Comparison of ENCODE assay signal across 10 mouse cellular contexts in genomic region chr7:25753076-25753475, GRCm38 (mm10). TPM values are rescaled to one million over a fixed set of nuclear protein-coding genes. Genes with fewer than 3 reads are reported as not detected.
DNase-seq lines count a peak whose midpoint lies in the region; ATAC-seq and TF ChIP-seq lines count a peak whose summit lies in the region.
"Had no signal": no experiment of that assay in that cellular context is flagged by ENCODE, and none has a peak within 500 bp of the region (broad histone marks: within the 10 kb centered on the region; RNA-seq: fewer than 3 reads in every experiment).

No protein-coding gene starts in this region.

- H3ac ChIP-seq in C2C12 (ENCODE audit: control insufficient read depth, insufficient read length, low read depth) = peak overlapping the region; percentile 18

- peak overlapping the region; percentile 98 for H3K9ac ChIP-seq in forebrain, embryonic 12.5 days
- peak overlapping the region; percentile 88 for H3K9ac ChIP-seq in liver, embryonic 15.5 days

- H3K79me3 ChIP-seq in C2C12 (ENCODE audit: low read depth) = peaks cover 40% of the 10 kb centered on the region

- no peaks in the 10 kb centered on the region for H3K27me3 ChIP-seq in heart, embryonic 10.5 days (ENCODE audit: insufficient read depth, poor library complexity, severe bottlenecking)
- no peaks in the 10 kb centered on the region for H3K27me3 ChIP-seq in C2C12 (ENCODE audit: control insufficient read depth, insufficient read depth, insufficient read length)
- no peaks in the 10 kb centered on the region for H3K27me3 ChIP-seq in forebrain, embryonic 12.5 days
- 0 out of 2 replicates have a peak, but pooled peaks cover 3% of the 10 kb centered on the region for H3K27me3 ChIP-seq in liver, embryonic 15.5 days
- H3K27me3 ChIP-seq: Patski had no signal

- H3K27ac ChIP-seq in heart, embryonic 10.5 days = peak overlapping the region; percentile 100
- H3K27ac ChIP-seq in forebrain, embryonic 12.5 days = no peak overlapping the region
- H3K27ac ChIP-seq in liver, embryonic 15.5 days (replicated peaks) = peak overlapping the region; percentile 97; the same call in 1 of the 2 replicates

- no peaks in the 10 kb centered on the region for H3K9me3 ChIP-seq in heart, embryonic 10.5 days
- H3K9me3 ChIP-seq in forebrain, embryonic 12.5 days = no peaks in the 10 kb centered on the region
- no peaks in the 10 kb centered on the region for H3K9me3 ChIP-seq in liver, embryonic 15.5 days (replicated peaks)

- peak overlapping the region; percentile 95 for H3K4me2 ChIP-seq in forebrain, embryonic 12.5 days
- peak overlapping the region; percentile 96 for H3K4me2 ChIP-seq in liver, embryonic 15.5 days

- H3K4me1 ChIP-seq in heart, embryonic 10.5 days = peaks cover 25% of the 10 kb centered on the region
- peaks cover 23% of the 10 kb centered on the region for H3K4me1 ChIP-seq in forebrain, embryonic 12.5 days
- peaks cover 41% of the 10 kb centered on the region for H3K4me1 ChIP-seq in liver, embryonic 15.5 days (replicated peaks)

- ATAC-seq in forebrain, embryonic 12.5 days (ENCODE audit: low FRiP score) = no peak
- ATAC-seq in liver, embryonic 15.5 days (ENCODE audit: insufficient read depth) = no peak
- ATAC-seq: Patski had no signal

- no peak for TF ChIP-seq CTCF in C2C12 (IDR thresholded peaks at IDR 0.05; ENCODE audit: control insufficient read depth, insufficient read depth, insufficient read length)

- peaks cover 44% of the 10 kb centered on the region for H3K36me3 ChIP-seq in heart, embryonic 10.5 days
- peaks cover 48% of the 10 kb centered on the region for H3K36me3 ChIP-seq in C2C12 (ENCODE audit: control insufficient read depth, insufficient read depth)
- peaks cover 40% of the 10 kb centered on the region for H3K36me3 ChIP-seq in forebrain, embryonic 12.5 days (replicated peaks)
- peaks cover 48% of the 10 kb centered on the region for H3K36me3 ChIP-seq in liver, embryonic 15.5 days (replicated peaks)

- H3K79me2 ChIP-seq in C2C12 (ENCODE audit: control insufficient read depth, insufficient read depth) = peaks cover 62% of the 10 kb centered on the region

- H3K4me3 ChIP-seq in heart, embryonic 10.5 days = peak overlapping the region; percentile 98
- H3K4me3 ChIP-seq in C2C12 (ENCODE audit: insufficient read depth, poor library complexity, severe bottlenecking) = peak overlapping the region; percentile 83
- peak overlapping the region; percentile 94 for H3K4me3 ChIP-seq in forebrain, embryonic 12.5 days (replicated peaks)
- peak overlapping the region; percentile 80 for H3K4me3 ChIP-seq in liver, embryonic 15.5 days (replicated peaks)

- DNase-seq in heart, embryonic 10.5 days (ENCODE audit: low spot score) = no peak
- no peak for DNase-seq in heart, adult 18-20 months
- DNase-seq in natural killer cell, adult 2 months (ENCODE audit: low spot score in 2 of 2) = no peak
- DNase-seq in yolk sac, embryonic 10.5 days (ENCODE audit: low spot score) = no peak
- no peak for DNase-seq in urinary bladder, adult 18-20 months (ENCODE audit: low spot score in 2 of 2)
- DNase-seq: thymus, postnatal 25 days had no signal

TF ChIP-seq in C2C12, 6 proteins besides CTCF, POLR2A, EP300 and RAD21:
- TF ChIP-seq MAX (IDR thresholded peaks at IDR 0.05) (no peak), USF1 (IDR thresholded peaks at IDR 0.05; ENCODE audit: low read depth) (no peak), FOSL1 (IDR thresholded peaks at IDR 0.05; ENCODE audit: insufficient read depth, low read length, poor library complexity, severe bottlenecking) (no peak), MYOG (IDR thresholded peaks at IDR 0.05; ENCODE audit: control insufficient read depth, extremely low read depth, insufficient read length) (no peak), CEBPB (IDR thresholded peaks at IDR 0.05; ENCODE audit: low read depth) (no peak), MYOD1 (IDR thresholded peaks at IDR 0.05; ENCODE audit: control insufficient read depth, insufficient read length, low read depth) (no peak)

RNA-seq across cellular contexts. Expression of gene Hnrnpul1, which starts 1.5 kb away (rescaled TPM):
- polyA plus RNA-seq in heart, embryonic 10.5 days (2016; fragmentation: Nextera tagmentation; extraction: Ambion mirVana) = 45.3 and 54.6 TPM in 2 replicates
- total RNA-seq in heart, adult 18-20 months (2021) = 10 to 100 TPM; 70.7 to 71.3 TPM
- 84.0 TPM for polyA plus RNA-seq in C2C12 (2012; fragmentation: generic; extraction: Trizol)
- polyA plus RNA-seq in forebrain, embryonic 12.5 days (2016; fragmentation: Nextera tagmentation; extraction: Ambion mirVana) = 78.4 and 86.0 TPM in 2 replicates
- polyA plus RNA-seq in liver, embryonic 15.5 days (2015; fragmentation: Nextera tagmentation; extraction: Ambion mirVana) = 26.8 and 28.0 TPM in 2 replicates

RNA-seq across cellular contexts. Expression of gene Ccdc97, which starts 34.2 kb away (rescaled TPM):
- 30.1 and 30.2 TPM in 2 replicates for polyA plus RNA-seq in heart, embryonic 10.5 days (2016; fragmentation: Nextera tagmentation; extraction: Ambion mirVana)
- total RNA-seq in heart, adult 18-20 months (2021) = 10 to 100 TPM; 55.0 to 56.6 TPM
- 33.2 TPM for polyA plus RNA-seq in C2C12 (2012; fragmentation: generic; extraction: Trizol)
- 29.0 and 35.7 TPM in 2 replicates for polyA plus RNA-seq in forebrain, embryonic 12.5 days (2016; fragmentation: Nextera tagmentation; extraction: Ambion mirVana)
- polyA plus RNA-seq in liver, embryonic 15.5 days (2015; fragmentation: Nextera tagmentation; extraction: Ambion mirVana) = 9.7 and 10.6 TPM in 2 replicates

RNA-seq across cellular contexts. Expression of gene Axl, which starts 35.4 kb away (rescaled TPM):
- 53.3 and 54.3 TPM in 2 replicates for polyA plus RNA-seq in heart, embryonic 10.5 days (2016; fragmentation: Nextera tagmentation; extraction: Ambion mirVana)
- 10 to 100 TPM; 52.0 to 57.2 TPM for total RNA-seq in heart, adult 18-20 months (2021)
- polyA plus RNA-seq in C2C12 (2012; fragmentation: generic; extraction: Trizol) = 270 TPM
- polyA plus RNA-seq in forebrain, embryonic 12.5 days (2016; fragmentation: Nextera tagmentation; extraction: Ambion mirVana) = 31.0 and 33.6 TPM in 2 replicates
- polyA plus RNA-seq in liver, embryonic 15.5 days (2015; fragmentation: Nextera tagmentation; extraction: Ambion mirVana) = 18.1 and 22.2 TPM in 2 replicates
